Mouse (Mus musculus): Measurements from ENCODE around the gene Peli2.

The Peli2 gene

GRCm38 (mm10) chr14:48289602-48290599, 169.3 kb downstream of the Peli2 start:
- no peak for DNase-seq (ENCODE audit: low spot score)

- DNase-seq (ENCODE audit: low spot score): no peak
Observed at GRCm38 (mm10) chr14:48293498-48293897, 172.9 kb downstream of the Peli2 start.

GRCm38 (mm10) chr14:48295410-48295809, 174.8 kb downstream of the Peli2 start:
- no peak for DNase-seq (ENCODE audit: low spot score)

GRCm38 (mm10) chr14:48295815-48296271, 175.2 kb downstream of the Peli2 start:
- DNase-seq (ENCODE audit: low spot score): no peak

- DNase-seq (ENCODE audit: low spot score): no peak
Observed at GRCm38 (mm10) chr14:48296820-48297219, 176.2 kb downstream of the Peli2 start.

- no peak for DNase-seq (ENCODE audit: low spot score)
Observed at GRCm38 (mm10) chr14:48302471-48303186, 182.0 kb downstream of the Peli2 start.

GRCm38 (mm10) chr14:48303235-48303634, 182.6 kb downstream of the Peli2 start:
- DNase-seq (ENCODE audit: low spot score): no peak

GRCm38 (mm10) chr14:48303841-48304240, 183.2 kb downstream of the Peli2 start:
- DNase-seq (ENCODE audit: low spot score): no peak

- DNase-seq (ENCODE audit: low spot score): no peak
Observed at GRCm38 (mm10) chr14:48313234-48313633, 192.6 kb downstream of the Peli2 start.

GRCm38 (mm10) chr14:48316396-48316795, 195.8 kb downstream of the Peli2 start:
- no peak for DNase-seq (ENCODE audit: low spot score)

- no peak for DNase-seq (ENCODE audit: low spot score)
Observed at GRCm38 (mm10) chr14:48323771-48324459, 203.3 kb downstream of the Peli2 start.

GRCm38 (mm10) chr14:48324460-48324850, 203.8 kb downstream of the Peli2 start:
- no peak for DNase-seq (ENCODE audit: low spot score)

GRCm38 (mm10) chr14:48327746-48328145, 207.1 kb downstream of the Peli2 start:
- peak; percentile 30 for DNase-seq (ENCODE audit: low spot score)

GRCm38 (mm10) chr14:48329716-48330365, 209.2 kb downstream of the Peli2 start:
- DNase-seq (ENCODE audit: low spot score): no peak
